Mouse (Mus musculus) ovary, postnatal 36 days (tissue): Measurements from ENCODE around the gene Pacrg.

Experiments
- DNase-seq: peaks from one replicate; pipeline ENCODE4 v3.0.0; 2022; ENCODE audit warnings: low spot score, mixed read lengths

Pacrg gene

DNA sequence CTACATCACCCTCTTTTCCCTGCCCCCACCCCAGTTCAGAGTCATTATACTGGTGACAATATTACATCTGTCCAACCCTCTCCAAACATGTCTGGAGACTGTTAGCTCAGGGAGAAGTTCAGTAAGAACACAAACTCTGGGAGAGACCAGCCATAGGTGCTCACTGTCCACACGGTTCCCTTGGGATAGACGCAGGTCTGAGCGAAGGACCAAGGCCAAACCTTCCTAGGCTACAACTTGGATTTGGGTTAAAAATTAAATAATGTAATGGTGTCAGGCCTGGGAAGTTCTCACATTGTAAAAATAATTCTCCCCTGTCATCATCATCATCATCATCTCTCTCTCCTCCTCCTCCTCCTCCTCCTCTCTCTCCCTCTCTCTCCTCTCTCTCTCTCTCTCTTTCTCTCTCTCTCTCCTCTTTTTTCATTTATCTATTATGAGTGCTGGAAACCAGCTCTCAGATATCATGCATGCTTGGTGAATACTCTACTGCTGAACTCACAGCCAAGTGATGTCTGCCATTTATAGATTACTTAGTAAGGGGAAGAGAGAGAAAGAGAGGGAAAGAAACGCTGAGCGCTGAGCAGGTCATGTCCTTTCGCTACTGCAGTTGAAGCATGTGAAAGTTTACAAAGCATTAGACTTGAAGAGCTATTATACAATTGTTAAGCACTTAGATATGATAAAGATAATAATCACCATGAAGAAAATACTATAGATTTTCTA lies 215.2 kb downstream of the Pacrg start:
- DNase-seq = no peak

DNA sequence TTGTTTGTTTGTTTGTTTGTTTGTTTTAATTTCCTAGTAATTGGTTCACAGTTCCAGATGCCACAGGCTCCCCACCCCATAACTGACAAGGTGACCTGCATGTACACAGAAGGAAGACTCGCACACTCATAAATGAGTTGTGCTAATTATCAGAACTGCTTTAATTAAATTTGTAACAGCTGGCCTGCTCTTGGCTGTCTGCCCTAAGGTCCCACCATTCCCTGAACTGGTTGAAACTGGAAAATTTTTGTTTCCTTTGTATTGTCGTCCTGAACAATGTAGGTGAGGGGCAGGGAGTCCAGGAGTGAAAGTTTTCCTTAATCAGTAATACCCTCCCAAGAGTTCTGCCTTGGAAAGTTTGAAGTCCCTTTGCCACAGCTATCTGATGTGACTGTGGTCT lies 219.5 kb downstream of the Pacrg start:
- no peak for DNase-seq

DNA sequence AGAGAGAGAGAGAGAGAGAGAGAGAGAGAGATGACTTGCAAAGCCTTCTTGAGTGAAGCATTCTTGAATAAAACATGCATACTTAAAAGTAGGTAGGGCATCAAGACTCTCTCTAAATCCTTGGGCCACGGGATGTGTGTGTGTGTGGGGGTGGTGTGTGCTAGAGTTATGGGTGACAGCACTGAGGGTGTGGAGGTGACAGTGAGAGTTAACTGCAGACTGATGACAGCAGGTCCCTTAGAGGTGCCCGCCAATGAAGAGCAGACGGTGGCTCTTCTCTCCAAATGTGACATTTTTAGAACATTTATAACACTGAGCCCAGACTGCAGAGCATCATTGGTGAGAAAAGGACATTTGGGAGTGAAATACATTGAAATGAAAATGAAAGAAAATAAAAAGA lies 220.2 kb downstream of the Pacrg start:
- no peak for DNase-seq

DNA sequence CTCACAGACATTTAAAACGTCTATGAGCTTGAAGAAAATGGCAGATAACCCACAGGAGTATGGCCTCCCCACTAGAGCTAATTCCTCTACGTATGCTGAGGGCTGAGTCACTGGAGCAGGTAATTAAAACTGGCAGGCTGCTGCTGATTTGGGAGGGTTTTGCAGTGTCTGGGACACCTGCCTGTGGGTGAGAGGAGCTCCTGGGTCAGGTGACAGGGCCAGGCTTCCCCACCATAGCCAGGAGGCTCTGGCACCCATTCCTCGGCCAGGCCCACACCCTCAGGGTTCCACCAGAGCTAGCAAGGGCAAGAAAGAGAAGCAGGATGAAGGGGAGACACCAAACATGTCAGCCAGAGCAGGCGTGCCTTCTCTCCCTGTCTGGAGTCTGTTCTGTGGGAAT lies 222.5 kb downstream of the Pacrg start:
- no peak for DNase-seq

DNA sequence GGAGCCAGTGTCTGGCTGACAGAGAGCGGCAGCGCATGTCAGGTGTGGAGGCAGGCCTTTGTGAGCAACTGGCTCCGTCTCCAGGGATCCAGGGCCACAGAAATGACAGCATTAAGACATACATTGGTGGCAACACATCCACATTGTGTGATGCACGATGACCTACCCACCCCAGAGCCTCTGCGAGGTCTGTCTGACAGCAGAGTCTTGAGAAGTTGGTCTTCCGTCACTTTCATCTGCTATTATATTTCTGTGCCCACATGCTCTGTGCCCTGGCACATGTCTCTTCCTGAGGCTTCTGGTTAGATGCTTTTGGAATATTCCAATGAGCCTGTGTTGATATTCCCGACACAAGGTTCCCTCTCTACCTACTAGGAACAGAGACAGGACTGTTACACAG lies 224.5 kb downstream of the Pacrg start:
- no peak for DNase-seq

DNA sequence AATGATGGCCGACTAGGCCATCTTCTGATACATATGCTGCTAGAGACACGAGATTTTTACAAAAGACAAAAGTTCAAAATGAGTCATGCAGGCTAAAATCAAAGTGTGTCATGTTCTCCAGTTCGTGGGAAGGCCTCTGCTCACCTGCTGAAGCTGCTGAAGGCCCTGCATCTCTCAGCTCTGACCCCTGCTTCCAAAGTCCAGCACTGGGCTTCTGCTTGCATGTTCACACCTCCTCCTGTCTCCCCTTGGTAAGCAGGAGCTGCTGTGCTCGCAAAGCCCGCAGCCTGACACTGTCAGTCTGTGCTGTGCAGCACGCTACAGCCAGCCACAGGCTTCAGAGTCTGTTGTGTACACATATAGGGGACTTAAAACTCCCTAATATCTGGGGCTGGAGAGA lies 225.4 kb downstream of the Pacrg start:
- DNase-seq = no peak

DNA sequence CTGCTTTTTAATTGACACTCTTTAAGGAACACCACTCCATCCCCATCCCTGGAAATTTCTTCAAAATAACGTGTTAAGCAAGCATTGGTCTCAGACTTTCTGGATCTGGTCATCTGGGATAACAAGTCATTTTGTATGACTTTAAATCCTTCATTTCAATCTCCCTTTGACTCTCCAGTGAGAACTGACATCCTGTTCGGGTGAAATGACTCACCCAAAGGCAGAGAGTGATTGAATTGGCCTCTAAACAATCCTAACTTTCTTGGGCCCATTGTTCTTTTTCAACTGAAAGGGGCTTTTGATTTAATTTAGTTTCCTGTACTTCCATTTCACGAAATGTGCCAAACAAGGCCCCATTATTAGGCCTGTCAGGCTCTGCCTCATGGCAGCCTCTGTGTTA lies 228.5 kb downstream of the Pacrg start:
- no peak for DNase-seq

DNA sequence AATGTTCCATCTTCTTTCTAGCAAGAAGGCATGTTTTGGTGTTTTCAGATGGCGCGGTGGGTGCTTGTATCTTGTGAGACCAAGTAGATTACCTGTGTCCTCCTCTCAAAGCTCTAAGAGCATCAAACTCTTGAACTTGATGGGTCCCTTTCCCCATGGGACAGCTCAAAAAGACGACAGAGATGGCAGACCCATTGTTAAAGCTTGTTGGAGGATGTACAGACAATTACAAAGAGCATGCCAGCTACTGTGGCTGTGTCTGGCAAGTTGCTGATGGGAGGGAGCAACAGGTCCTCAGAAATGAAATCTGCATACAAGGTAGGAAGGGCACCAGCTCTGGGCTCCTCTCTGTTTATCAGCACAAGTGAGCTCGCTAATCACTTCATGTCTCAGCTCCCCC lies 232.0 kb downstream of the Pacrg start:
- no peak for DNase-seq

DNA sequence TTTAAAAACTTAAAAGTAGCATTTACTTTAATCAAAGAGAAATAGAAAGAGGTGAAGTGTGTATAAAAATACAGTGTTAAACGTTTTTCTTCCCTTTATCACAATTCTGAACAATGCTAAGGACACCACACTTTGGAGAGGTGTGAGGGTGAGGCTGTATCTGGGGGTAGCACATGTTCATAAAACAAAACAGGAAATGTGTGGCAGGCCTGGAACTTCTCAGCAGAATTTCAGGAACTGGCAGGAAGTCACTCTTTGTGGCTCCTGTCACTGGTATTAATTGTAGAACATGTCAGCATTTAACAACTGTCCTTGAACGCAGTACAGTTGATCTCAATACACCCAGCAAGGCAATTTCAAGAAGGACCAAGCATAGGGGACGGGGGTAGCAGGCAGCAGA lies 234.0 kb downstream of the Pacrg start:
- DNase-seq = no peak

DNA sequence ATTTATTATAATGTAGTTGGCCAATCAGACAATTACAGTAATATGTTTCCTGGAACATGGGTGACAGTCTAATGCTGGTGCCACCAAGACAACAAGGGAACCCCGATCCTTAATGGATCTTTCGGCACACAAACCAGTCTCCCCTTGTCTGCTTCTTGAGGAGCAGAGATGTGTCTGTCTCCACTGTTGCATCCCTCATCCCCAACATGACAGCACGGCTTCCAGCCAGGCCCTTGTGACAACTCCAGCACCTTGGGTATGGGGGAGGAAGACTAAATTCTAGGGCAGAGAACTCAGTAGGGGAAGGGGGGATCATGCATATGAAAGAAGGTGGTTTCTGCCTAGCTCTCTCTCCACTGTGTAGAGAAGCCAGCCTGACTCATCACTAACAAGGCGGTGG lies 242.4 kb downstream of the Pacrg start:
- no peak for DNase-seq

DNA sequence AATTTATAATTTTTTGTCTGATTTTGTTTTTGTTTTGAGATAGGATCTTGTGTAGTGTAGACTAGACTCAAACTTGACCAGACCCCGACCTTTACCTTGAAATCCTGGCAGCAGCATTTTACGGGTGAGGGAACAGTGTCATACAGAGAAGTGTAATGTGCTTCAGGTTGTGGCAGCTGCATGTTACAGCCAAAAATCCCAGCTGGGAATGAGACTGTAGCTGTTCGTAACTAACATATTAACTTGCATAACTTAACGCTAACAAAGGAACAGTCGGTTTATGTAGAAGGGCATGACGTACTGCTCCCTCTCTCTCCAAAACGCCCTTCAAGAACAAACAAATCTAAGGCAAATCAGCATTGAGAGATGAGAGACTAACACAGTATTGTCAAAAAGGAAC lies 250.5 kb downstream of the Pacrg start:
- no peak for DNase-seq

DNA sequence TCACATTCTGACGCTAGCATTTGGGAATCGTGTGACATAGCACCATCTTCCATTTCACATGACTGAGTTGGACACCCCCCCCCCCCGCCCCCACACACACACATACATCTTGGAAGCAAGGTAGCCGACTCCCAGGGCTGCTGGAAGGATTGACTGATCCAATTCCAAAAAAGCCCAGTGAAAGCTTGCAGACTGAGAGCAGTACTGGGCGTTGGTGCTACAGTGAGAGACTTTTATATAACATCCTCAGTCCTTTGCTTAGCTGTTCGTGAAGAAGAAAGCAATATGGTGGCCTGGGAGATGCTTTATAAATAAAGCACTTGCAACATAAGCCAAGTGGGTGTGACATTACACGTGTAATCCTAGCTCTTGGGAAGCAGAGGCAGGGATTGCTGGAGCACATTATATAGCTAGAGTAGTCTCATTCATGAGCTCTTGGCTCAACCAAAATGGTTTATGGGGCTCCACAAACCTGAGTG lies 251.2 kb downstream of the Pacrg start:
- no peak for DNase-seq

DNA sequence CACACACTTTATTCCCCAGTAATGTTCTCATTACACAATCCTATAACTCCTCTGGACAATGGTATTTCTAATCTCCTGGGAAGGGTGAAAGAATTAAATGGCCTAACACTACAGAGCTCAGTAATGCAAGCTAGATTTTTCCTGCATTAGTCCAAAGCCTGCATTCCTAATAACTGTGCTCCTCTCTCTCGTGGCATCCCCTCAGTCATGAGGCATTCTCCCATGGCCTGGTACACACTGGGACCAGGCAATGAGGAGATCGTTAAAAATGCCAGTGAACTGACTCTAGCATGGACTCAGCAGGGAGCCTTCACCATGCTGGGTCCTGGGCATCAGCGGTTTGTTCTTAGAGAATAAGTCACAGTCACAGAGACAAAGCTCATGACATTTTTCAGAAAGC lies 256.8 kb downstream of the Pacrg start:
- no peak for DNase-seq

DNA sequence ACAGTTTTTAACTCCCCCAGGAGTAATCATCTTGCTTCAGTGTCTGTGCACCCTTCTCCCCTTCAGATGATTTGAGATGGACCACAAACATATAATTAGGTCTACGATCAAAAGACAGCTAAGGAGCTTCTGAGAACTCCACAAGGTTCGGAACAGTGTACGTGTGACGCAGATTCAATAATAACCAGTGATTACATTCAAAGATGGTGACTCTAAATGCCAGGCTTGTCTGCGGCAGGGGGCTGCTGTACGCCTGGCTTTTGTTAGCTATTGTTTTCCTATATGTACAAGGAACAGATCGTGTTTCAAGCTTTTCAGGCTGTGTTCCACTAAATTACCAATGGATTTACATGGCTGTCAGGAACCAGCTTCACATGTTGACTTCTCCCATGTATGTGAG lies 264.8 kb downstream of the Pacrg start:
- DNase-seq = no peak

DNA sequence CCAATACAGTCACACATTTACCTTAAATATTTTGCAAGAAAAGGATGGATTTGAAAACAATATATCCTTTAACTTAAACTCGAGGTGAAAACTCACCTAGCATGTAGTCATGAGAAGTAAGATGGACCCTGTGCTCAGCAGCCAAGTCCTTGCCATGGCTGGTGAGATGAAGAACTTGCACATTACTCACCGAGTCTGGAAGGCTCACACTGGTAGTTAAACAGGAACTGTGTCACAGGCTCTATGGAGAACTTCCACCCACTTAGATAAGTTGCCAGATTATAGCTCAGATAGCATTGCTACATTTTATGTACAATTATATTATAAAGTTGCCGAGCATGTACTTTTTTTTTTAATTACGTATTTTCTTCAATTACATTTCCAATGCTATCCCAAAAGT lies 267.7 kb downstream of the Pacrg start:
- DNase-seq = no peak

DNA sequence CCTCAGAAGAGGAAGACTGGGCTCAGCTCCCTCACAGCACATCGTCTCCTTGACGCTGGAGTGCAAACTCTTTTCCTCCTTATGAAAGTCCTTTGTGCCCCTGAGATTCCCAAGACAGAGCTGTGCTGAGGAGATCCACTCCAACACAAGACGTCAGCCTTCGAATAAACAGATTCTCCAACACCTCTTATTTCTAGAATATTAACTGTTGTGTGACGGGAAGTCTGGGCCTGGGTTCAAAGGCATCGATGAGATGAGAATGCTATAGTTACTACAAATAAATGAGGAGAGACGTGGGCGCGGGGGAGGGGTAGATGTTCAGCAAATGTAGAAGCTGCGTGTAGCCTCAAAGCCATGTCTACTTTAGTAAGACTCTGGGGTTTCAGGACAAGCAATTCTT lies 270.8 kb downstream of the Pacrg start:
- DNase-seq = no peak

DNA sequence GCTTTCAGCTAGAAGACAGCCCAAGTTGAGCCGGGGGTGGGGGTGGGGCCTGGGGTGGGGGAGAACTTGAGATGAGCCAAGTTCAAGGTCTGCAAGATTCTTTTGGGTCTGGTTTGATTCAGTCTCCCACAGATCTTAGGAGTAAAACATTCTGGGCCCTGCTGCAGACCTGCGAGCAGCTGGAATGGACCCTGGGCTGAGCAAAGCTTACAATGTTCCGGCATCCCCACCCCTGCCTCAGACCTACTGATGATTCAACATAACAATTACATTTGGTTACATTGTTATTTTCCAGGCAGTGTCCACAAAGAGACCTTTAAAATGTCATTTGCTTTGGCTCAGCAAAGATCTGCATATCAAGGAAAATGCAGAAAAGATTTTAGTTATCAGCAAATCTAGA lies 272.7 kb downstream of the Pacrg start:
- no peak for DNase-seq

DNA sequence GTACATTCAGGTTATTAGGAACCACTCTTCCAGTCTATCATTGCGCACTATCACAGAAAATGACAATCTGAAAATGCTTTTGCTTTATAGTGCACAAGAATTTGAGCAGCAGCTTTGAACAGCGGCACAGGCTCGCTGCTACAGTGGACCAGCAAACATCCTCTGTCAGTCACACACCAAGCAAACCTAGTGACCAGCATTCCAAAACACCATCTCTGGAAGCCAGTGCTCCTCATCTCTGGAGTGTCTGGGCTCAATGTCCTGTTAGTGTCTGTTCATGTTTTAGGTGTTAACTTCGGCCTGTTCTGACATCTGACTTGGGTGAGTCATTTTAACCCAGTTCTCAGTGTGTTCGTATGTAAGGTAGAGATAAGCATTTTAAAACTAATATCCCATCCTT lies 275.9 kb downstream of the Pacrg start:
- no peak for DNase-seq

DNA sequence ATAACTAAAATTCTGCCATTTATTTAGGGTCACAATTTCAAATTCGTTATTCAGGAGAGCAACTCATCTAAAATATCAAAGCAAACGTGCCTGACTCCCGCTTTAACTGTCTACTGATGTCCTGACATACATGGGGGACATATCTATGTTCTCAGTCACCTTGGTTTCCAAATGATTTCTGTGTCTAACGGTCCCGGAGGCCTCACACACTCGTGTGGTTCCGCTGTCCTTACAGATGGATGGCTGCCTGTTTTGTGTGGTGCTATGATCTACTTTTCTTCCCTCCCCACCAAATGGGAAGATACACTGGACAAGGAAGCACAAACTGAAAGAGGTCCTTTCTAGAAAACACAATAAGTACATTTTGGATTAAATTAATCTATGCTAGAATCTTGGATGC lies 277.2 kb downstream of the Pacrg start:
- DNase-seq = no peak

DNA sequence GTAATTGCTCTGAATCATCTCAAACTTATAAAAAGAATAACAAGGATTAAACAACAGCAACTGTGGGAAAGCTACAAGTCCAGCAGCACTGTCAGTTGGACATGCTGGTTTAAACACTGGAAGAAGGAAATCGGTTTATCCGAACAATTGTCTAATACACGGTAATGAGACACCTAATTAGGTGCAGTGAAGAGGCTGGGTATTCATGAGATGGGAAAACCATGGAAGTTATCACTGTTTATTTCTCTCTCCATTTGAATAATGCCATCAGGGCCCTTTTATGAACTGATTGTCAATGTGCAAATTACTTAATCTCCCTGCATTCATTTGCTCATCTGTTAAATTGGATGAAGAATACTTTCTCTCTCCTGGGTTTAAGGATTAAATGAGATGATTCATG lies 280.1 kb downstream of the Pacrg start:
- no peak for DNase-seq

DNA sequence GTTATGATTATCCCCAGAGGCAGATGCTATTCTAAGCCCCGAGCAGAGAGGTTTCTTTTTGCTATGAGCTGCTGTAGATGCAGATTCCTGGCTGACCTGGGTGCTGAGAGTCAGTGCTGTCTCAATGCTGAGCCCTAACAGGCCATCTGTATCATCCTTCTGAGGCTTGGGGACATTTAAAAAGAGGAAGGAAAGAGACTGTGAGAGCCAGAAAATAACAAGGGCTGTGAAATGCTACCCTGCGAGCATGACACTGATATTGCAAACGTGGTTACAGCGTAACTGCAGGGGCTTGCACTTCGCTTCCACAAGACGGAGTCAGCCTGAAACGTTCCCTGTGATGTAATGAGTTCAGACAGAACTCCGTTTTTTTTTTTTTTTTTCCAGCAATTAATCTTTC lies 281.4 kb downstream of the Pacrg start:
- DNase-seq = no peak

DNA sequence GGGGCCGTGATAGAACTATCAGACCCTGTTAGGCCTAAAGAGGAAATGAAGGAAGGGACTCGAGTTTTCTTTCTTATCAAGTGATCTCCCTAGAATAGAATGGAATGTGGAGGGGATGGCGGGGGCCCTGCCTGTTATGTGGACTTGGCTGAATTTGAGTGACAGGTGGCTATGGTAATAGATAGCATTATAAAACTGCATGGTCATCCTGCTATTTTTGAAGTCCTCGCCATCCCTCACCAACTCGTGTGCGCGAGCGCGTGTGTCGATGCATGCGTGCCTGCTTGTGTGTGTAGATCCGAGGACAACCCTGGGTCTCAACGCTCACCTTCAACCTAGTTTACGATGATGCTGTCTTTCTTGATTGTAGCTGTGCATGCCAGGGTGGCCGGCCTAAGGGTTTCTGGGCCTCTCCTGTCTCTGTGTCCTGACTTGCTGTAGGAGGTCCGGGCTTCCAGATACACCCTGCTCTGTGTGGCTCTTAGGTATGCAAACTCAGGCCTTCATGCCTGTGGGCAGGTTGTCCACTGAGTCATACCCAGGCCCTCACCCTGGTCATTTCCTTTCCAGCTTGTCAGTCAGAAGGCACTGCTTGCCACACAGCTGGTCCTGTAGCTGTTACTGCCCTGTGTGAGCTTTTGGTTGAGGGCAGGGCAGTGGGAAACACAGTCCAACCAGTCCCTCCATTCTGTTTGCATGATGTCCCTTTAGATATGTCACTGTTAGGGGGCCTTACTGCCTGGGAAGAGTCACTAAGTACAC lies 287.6 kb downstream of the Pacrg start:
- no peak for DNase-seq

DNA sequence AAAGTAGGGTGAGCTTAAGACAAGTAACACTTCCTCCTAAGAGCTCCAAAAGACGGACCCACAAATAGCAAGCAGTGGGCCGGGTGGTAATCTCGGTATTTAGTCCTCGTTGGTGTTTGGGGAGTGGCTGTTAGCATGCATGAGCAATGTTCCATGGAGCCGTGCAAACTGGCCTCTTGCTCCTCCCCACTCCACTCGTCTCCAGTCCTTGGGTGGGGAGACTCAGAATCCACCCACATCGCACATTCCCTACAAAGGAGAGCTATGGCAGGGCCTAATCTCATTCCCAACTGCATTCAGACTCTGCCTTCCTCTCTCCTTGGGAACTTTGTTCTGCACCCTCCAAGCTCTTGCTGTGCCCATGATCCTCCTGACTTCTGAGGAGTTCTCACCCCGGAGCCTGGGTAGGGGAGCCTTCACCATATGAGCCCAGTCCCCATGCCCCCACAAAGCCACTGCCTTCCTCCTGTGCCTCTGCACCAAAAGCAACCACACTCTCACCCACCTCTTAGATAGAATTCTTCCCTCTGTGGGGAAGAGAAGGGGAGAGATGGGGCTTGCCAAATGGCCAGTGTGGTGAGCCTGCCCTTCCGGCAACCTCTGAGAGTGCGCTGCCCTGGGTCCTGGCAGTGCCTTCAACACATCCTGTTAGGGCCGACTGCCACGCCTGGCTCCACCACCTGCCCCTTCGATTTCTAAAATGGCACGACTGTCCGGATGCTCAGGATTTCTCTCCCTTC lies 289.2 kb downstream of the Pacrg start:
- DNase-seq = no peak
